Mouse (Mus musculus) neural tube, embryonic 11.5 days (tissue): ENCODE measurements at regions not wholly inside any gene's neighbourhood (a gene's known extent, or its start where the extent isn't known, plus 50 kb on each side); places are given as distances from the start of the nearest gene placed in this dataset.

Experiments
- ATAC-seq: fragments of 200-750 bp; cut with Nextera tagmentation; 2 replicates; pipeline ENCODE4 v1.8.0; 2017; ENCODE audit warnings: moderate number of reproducible peaks, mild to moderate bottlenecking, moderate TSS enrichment, moderate library complexity; ENCODE audit not compliant: insufficient read depth, low FRiP score, low TSS enrichment
- DNase-seq: peaks from one replicate; pipeline ENCODE4 v3.0.0-alpha.2; 2015; ENCODE audit warnings: low spot score
- H3K27ac ChIP-seq: fragments of 300-500 bp; sonication (generic); 2 replicates; pipeline ENCODE4 v1.5.1; 2014; ENCODE audit warnings: low read depth, mild to moderate bottlenecking, low read length
- H3K27me3 ChIP-seq: fragments of 300-500 bp; sonication (generic); 2 replicates; pipeline ENCODE4 v1.6.1; 2014; ENCODE audit warnings: mild to moderate bottlenecking, low read length, mixed read lengths; ENCODE audit not compliant: control insufficient read depth, insufficient read depth
- H3K36me3 ChIP-seq: fragments of 300-500 bp; sonication (generic); 2 replicates; pipeline ENCODE4 v1.6.1; 2014; ENCODE audit warnings: mild to moderate bottlenecking, low read length, moderate library complexity, mixed read lengths; ENCODE audit not compliant: control insufficient read depth, insufficient read depth
- H3K4me1 ChIP-seq: fragments of 300-500 bp; sonication (generic); 2 replicates; pipeline ENCODE4 v1.6.1; 2014; ENCODE audit warnings: low read length, mixed read lengths; ENCODE audit not compliant: control insufficient read depth, insufficient read depth
- H3K4me2 ChIP-seq: fragments of 300-500 bp; sonication (generic); 2 replicates; pipeline ENCODE4 v1.6.1; 2014; ENCODE audit warnings: low read depth, mild to moderate bottlenecking, moderate library complexity
- H3K4me3 ChIP-seq: fragments of 300-500 bp; sonication (generic); 2 replicates; pipeline ENCODE4 v1.5.1; 2014; ENCODE audit warnings: low read depth, low read length
- H3K9ac ChIP-seq: fragments of 300-500 bp; sonication (generic); 2 replicates; pipeline ENCODE4 v1.6.1; 2014; ENCODE audit warnings: mild to moderate bottlenecking, low read length
- H3K9me3 ChIP-seq: fragments of 300-500 bp; sonication (generic); 2 replicates; pipeline ENCODE4 v1.6.1; 2016; ENCODE audit warnings: low read length; ENCODE audit not compliant: control insufficient read depth
- WGBS: fragments of 180-500 bp; shearing (Covaris S2); extraction: QIAGEN DNeasy Blood & Tissue Kit; methylation state at CpG from one replicate; pipeline ENCODE4 v1.1.7; 2014; 5-methylcytosine and 5-hydroxymethylcytosine counted together

DNA sequence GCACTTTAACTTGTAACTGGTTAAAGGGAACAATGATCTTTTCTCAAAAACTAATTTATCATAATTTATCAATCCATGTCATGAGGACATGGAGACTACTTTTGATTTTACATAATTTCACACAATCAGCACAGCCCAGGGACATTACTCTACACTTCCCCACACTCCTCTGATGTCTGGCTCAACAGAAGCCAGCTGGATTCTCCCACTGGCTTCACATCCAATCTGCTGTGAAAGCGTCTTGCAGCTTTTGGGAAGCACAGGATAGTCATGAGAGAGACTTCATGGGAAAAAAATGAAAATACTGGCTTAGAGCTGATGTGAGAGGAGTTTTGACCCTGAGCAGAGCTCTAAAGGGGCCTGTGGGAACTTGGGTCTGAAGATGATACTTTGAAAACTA is 61.7 kb upstream of the Hrasls start:
- Histone ChIP-seq H3K4me2 (no peak overlapping the region), H3K9ac (no peak overlapping the region), H3K9me3 (no peaks in the 10 kb centered on the region), H3K27me3 (no peaks in the 10 kb centered on the region), H3K36me3 (no peaks in the 10 kb centered on the region), H3K4me1 (no peaks in the 10 kb centered on the region), H3K4me3 (no peak overlapping the region), H3K27ac (no peak overlapping the region)
- WGBS, result 83% methylated on average over 1 of the region's 1 CpGs
- no peak for ATAC-seq
- DNase-seq, result no peak

DNA sequence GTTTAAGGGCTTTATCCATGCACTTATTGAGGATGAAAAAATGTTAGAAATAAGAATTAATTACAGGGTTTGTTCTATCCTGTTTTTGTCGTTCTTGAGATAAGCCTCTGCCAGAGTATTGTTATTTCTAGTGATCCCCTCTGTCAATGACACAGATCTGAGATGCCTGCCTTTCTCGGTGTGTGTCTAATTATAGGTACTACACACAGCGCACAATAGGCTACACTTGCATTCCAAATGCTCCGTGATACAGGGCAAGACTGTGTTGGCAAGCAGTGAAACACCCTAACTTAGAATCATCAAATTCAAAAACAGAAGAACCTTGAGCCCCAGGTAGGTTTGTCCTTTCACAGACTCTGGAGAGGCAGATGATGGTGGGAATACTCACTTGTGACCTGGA is 90.3 kb upstream of the Hrasls start:
- no peaks in the 10 kb centered on the region for H3K36me3 ChIP-seq
- H3K4me2 ChIP-seq, result no peak overlapping the region
- H3K4me1 ChIP-seq, result no peaks in the 10 kb centered on the region
- H3K4me3 ChIP-seq, result no peak overlapping the region
- WGBS, result 92% methylated on average over 4 of the region's 4 CpGs
- no peak for ATAC-seq
- DNase-seq, result no peak
- no peaks in the 10 kb centered on the region for H3K9me3 ChIP-seq
- H3K9ac ChIP-seq, result no peak overlapping the region
- no peak overlapping the region for H3K27ac ChIP-seq
- no peaks in the 10 kb centered on the region for H3K27me3 ChIP-seq

DNA sequence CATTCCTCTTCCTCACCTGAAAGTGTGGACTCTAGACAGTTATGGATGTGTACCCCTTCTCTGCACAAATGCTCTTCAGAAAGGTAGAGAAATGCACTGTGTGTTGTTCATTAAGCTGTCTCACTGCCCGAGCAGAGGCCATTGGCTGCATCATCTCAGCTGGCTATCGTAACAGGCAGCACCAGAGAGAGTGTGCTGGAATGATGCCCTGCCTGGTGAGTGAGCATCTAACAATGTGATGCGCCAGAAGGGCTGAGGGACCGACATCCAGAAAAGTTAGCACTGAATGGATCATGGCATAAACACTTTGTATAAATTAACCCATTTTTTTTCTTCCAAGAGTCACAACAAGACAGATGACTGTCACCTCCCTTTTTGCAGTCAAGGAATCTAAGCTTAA is 112.7 kb upstream of the Hrasls start:
- no peak overlapping the region for H3K9ac ChIP-seq
- no peaks in the 10 kb centered on the region for H3K9me3 ChIP-seq
- no peak overlapping the region for H3K4me3 ChIP-seq
- no peak for DNase-seq
- ATAC-seq, result no peak
- no peaks in the 10 kb centered on the region for H3K4me1 ChIP-seq
- H3K27me3 ChIP-seq, result no peaks in the 10 kb centered on the region
- H3K4me2 ChIP-seq, result no peak overlapping the region
- no peaks in the 10 kb centered on the region for H3K36me3 ChIP-seq
- no peak overlapping the region for H3K27ac ChIP-seq
- WGBS, result 93% methylated on average over 4 of the region's 4 CpGs

DNA sequence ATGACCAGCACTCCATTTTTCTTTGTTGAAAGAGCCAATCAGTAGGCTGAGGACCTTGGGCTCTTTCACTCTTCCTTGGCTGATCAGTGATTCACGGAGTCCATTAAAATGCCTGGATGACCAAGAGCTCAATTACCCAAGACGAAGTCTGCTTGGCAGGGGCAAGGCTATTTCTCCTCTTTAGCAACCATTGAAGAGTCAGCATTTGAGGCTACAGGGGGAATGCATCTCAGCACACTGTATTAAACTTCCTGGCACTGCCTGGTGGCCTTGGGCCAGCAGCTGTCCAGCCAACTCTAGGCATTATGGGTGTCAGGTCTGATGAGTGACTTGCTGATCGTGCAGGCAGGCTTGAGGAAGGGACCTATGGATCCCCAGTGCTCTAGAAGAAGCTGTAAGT is 136.5 kb upstream of the Mb21d2 start:
- ATAC-seq (no peak), DNase-seq (no peak)
- no peak overlapping the region for H3K4me3 ChIP-seq
- 79% methylated on average over 3 of the region's 3 CpGs for WGBS
- H3K27ac ChIP-seq, result no peak overlapping the region
- no peaks in the 10 kb centered on the region for H3K4me1 ChIP-seq
- H3K9ac ChIP-seq, result no peak overlapping the region
- H3K36me3 ChIP-seq, result no peaks in the 10 kb centered on the region
- no peak overlapping the region for H3K4me2 ChIP-seq
- H3K27me3 ChIP-seq, result no peaks in the 10 kb centered on the region
- H3K9me3 ChIP-seq, result no peaks in the 10 kb centered on the region

DNA sequence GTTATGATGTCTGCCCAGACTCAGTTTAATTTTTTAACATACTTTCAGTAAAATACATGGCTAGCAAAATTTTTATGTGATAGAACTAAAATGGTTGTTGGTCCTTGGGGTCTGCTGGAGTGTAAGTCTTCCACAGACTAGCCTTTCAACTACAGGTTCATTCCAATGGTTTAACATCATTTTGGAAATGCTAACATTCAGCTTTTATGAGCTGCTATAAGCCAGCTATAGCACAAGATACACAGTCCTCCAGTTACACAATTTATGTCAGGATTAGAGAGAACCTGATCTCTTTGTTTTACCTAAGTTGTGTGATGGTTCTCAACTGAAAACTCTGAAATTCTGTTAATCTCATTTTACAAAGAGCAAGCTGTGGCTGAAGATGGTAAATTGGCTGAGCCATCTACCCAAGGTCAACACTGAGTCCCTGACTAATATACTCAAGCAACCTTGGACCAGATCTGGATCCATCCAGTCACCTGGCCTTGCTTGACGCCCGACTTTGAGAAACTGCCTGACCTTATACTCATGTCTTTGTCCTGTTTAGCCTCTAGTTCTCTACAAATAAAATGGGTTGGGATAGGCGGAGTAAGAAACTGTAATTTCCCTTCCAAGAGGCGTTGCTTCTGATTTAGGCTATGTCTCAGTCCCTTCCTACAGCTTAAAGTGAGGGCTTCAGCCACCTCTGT is 135.8 kb upstream of the Mb21d2 start:
- H3K36me3 ChIP-seq, result no peaks in the 10 kb centered on the region
- no peaks in the 10 kb centered on the region for H3K27me3 ChIP-seq
- no peak overlapping the region for H3K9ac ChIP-seq
- H3K4me2 ChIP-seq, result no peak overlapping the region
- WGBS, result 94% methylated on average over 4 of the region's 4 CpGs
- ATAC-seq (no peak), DNase-seq (no peak)
- H3K4me1 ChIP-seq, result no peaks in the 10 kb centered on the region
- H3K27ac ChIP-seq, result no peak overlapping the region
- no peak overlapping the region for H3K4me3 ChIP-seq
- H3K9me3 ChIP-seq, result no peaks in the 10 kb centered on the region

DNA sequence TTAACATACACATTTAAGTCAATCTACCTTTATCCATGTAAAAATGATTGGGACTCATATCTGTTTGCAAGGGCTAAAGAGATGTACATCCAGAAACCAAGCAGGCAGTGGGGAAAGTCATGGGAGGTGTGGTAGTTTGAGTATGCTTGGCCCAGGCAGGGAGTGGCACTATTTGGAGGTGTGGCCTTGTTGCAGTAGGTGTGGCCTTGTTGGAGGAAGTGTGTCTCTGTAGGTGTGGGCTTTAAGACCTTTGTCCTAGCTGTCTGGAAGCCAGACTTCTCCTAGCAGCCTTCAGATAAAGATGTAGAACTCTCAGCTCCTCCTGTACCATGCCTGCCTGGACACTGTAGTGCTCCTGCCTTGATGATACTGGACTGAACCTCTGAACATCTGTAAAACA is 133.9 kb upstream of the Mb21d2 start:
- no peak overlapping the region for H3K9ac ChIP-seq
- H3K36me3 ChIP-seq, result no peaks in the 10 kb centered on the region
- H3K4me2 ChIP-seq, result no peak overlapping the region
- H3K27me3 ChIP-seq, result no peaks in the 10 kb centered on the region
- no peak overlapping the region for H3K4me3 ChIP-seq
- H3K4me1 ChIP-seq, result no peaks in the 10 kb centered on the region
- no peaks in the 10 kb centered on the region for H3K9me3 ChIP-seq
- DNase-seq, result no peak
- H3K27ac ChIP-seq, result no peak overlapping the region
- ATAC-seq, result no peak

DNA sequence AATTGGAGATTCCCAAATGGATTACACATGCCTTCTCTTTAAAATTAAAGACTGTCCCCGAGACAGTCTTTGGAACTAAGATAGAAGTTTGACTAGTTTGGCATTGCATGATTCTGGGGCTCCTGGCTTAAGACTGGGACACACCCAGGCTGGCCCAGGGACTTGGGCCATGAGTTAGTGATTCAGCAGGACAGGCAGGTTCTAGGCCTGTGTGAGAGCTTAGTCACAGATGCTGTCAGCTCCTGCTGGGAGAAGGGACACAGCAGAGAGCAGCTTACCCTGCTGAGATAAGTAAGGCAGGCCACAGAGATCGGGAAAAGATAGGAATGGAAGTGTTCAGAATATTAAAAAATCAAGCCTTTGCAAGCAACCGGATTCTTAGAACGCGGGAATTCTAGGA is 127.6 kb upstream of the Mb21d2 start:
- 85% methylated on average over 5 of the region's 5 CpGs for WGBS
- Histone ChIP-seq H3K9ac (no peak overlapping the region), H3K4me3 (no peak overlapping the region), H3K36me3 (no peaks in the 10 kb centered on the region), H3K27ac (no peak overlapping the region), H3K4me1 (no peaks in the 10 kb centered on the region), H3K27me3 (no peaks in the 10 kb centered on the region), H3K4me2 (no peak overlapping the region), H3K9me3 (no peaks in the 10 kb centered on the region)
- no peak for DNase-seq
- ATAC-seq, result no peak

DNA sequence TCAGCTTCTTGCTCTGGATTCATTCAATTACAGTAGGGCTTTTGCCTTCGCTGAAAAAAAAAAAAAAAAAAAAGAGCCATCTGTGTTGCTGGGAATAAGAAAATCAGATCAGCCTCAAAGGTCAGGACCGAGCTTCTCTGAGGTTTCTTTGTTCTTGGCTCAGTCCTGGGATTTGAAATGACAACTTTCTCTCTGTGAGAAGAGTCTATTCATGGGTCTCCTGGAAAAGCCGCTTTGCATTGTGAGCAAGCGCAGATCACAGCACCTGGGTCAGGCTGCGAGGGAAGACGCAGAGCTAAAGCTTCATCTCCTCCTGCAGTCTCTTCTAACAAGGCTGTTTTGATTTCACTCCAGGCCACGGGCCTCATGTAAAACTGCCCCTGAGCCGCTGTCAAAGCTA is 125.0 kb upstream of the Mb21d2 start:
- no peak overlapping the region for H3K9ac ChIP-seq
- H3K36me3 ChIP-seq, result no peaks in the 10 kb centered on the region
- H3K4me1 ChIP-seq, result no peaks in the 10 kb centered on the region
- no peak for DNase-seq
- H3K27me3 ChIP-seq, result no peaks in the 10 kb centered on the region
- 45% methylated on average over 8 of the region's 8 CpGs for WGBS
- H3K27ac ChIP-seq, result no peak overlapping the region
- H3K4me3 ChIP-seq, result no peak overlapping the region
- no peak overlapping the region for H3K4me2 ChIP-seq
- no peak for ATAC-seq
- no peaks in the 10 kb centered on the region for H3K9me3 ChIP-seq

DNA sequence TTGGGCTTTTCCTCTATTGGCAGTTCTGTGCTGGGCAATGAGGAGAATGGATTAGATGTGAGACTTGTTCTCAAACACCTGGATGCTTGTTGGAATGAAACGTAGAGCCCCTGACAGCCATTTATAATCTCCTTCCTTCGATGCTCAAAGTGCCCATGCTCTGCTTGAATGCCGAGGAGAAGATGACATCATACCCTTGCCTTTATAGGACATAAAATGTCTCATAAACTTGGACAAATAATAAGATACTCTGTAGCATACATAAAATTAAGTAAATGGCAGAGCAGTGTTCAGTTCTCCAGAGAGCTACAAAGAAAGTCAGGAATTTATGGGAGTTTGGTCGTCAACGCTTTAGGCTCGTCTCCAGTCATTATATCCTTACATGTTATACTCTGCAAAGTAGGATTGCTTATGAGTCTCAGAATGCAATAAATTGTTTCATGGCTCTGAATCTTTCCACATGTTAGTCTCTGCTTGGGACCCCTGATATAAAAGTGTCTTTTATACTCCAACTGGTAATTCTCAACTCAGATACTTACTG is 117.0 kb upstream of the Mb21d2 start:
- ATAC-seq (no peak), DNase-seq (no peak)
- no peaks in the 10 kb centered on the region for H3K36me3 ChIP-seq
- H3K4me1 ChIP-seq, result no peaks in the 10 kb centered on the region
- no peak overlapping the region for H3K27ac ChIP-seq
- H3K9me3 ChIP-seq, result no peaks in the 10 kb centered on the region
- H3K9ac ChIP-seq, result no peak overlapping the region
- H3K4me2 ChIP-seq, result no peak overlapping the region
- no peak overlapping the region for H3K4me3 ChIP-seq
- H3K27me3 ChIP-seq, result no peaks in the 10 kb centered on the region
- 81% methylated on average over 6 of the region's 6 CpGs for WGBS
